Mouse (Mus musculus) lung, postnatal 0 days (tissue): ENCODE data around the gene Draxin. TPM values are rescaled to one million over a fixed set of nuclear protein-coding genes. Genes with fewer than 3 reads are reported as not detected.
"Not testable (repeated sequence)": the region's sequence is repeated elsewhere in the genome, so short reads cannot be mapped to it uniquely, and the experiment has no call there.

ENCODE experiments used
- ATAC-seq: fragments of 200-750 bp; cut with Nextera tagmentation; 2 replicates; pipeline ENCODE4 v1.8.0; 2017; ENCODE audit warnings: moderate library complexity
- DNase-seq: peaks from one replicate; pipeline ENCODE4 v3.0.0-alpha.2; 2016; ENCODE audit warnings: low spot score
- H3K27ac ChIP-seq: fragments of 300-500 bp; sonication (generic); 2 replicates; pipeline ENCODE4 v1.5.1; 2014; ENCODE audit warnings: antibody characterized with exemption, mild to moderate bottlenecking, low read length, mixed read lengths
- H3K27me3 ChIP-seq: fragments of 300-500 bp; sonication (generic); replicated peaks from 2 replicates; pipeline ENCODE4 v1.6.1; 2014; ENCODE audit warnings: low read length, mixed read lengths; ENCODE audit not compliant: insufficient read depth
- H3K36me3 ChIP-seq: fragments of 300-500 bp; sonication (generic); 2 replicates; pipeline ENCODE4 v1.6.1; 2014; ENCODE audit warnings: low read length, mixed read lengths; ENCODE audit not compliant: insufficient read depth
- H3K4me1 ChIP-seq: fragments of 300-500 bp; sonication (generic); 2 replicates; pipeline ENCODE4 v1.6.1; 2014; ENCODE audit warnings: antibody characterized with exemption, low read depth, low read length, mixed read lengths; ENCODE audit not compliant: insufficient read depth
- H3K4me2 ChIP-seq: fragments of 300-500 bp; sonication (generic); replicated peaks from 2 replicates; pipeline ENCODE4 v1.6.1; 2014; ENCODE audit warnings: low read depth, mild to moderate bottlenecking, low read length, moderate library complexity, mixed read lengths
- H3K4me3 ChIP-seq: fragments of 300-500 bp; sonication (generic); 2 replicates; pipeline ENCODE4 v1.5.1; 2014; ENCODE audit warnings: low read depth, low read length
- H3K9ac ChIP-seq: fragments of 300-500 bp; sonication (generic); replicated peaks from 2 replicates; pipeline ENCODE4 v1.6.1; 2014; ENCODE audit warnings: low read depth, mild to moderate bottlenecking
- H3K9me3 ChIP-seq: fragments of 300-500 bp; sonication (generic); 2 replicates; pipeline ENCODE4 v1.6.1; 2016; ENCODE audit warnings: low read length, mixed read lengths
- CTCF ChIP-seq: IDR thresholded peaks from 2 replicates; pipeline ENCODE4 v1.5.1; 2016; ENCODE audit warnings: antibody characterized with exemption, mild to moderate bottlenecking
- EP300 ChIP-seq: IDR thresholded peaks from 2 replicates; pipeline ENCODE4 v1.6.1; 2016; ENCODE audit warnings: antibody characterized with exemption, mild to moderate bottlenecking, control low read depth
- WGBS: fragments of 180-500 bp; shearing (Covaris S2); extraction: QIAGEN DNeasy Blood & Tissue Kit; methylation state at CpG from one replicate; pipeline ENCODE4 v1.1.7; 2014; 5-methylcytosine and 5-hydroxymethylcytosine counted together
- polyA plus RNA-seq: library from polyadenylated mRNA; unstranded; fragments of >200 nt; fragmentation: Nextera tagmentation; extraction: Ambion mirVana; gene quantifications from 2 replicates; pipeline ENCODE4 v1.2.1, GENCODE M21; 2015

Gene Draxin
- polyA plus RNA-seq: 0.06 TPM in 2 replicates

- Histone ChIP-seq H3K27me3 (peaks cover 27% of the 10 kb centered on the region), H3K4me1 (0 out of 2 replicates have a peak, but pooled peaks cover 3% of the 10 kb centered on the region), H3K9me3 (no peaks in the 10 kb centered on the region), H3K4me2 (peak within 1 kb of the TSS; percentile 89), H3K4me3 (peak within 1 kb of the TSS; percentile 44), H3K36me3 (no peaks in the 10 kb centered on the region), H3K27ac (no peak within 1 kb of the TSS), H3K9ac (no peak within 1 kb of the TSS)
- peak; percentile 95 for ATAC-seq
- under 1% methylated on average over 36 of the region's 87 CpGs for WGBS
- DNase-seq: peak; percentile 68
- TF ChIP-seq EP300 (no peak), CTCF (no peak)
Measured at GRCm38 (mm10) chr4:148130561-148131413, at the start of gene Draxin. Gene Draxin (minus strand): TSS chr4:148130698.

GRCm38 (mm10) chr4:148177716-148178115 is 47.2 kb upstream of the Draxin start:
- DNase-seq (no peak), ATAC-seq (no peak)
- Histone ChIP-seq H3K4me2 (no peak overlapping the region), H3K36me3 (no peaks in the 10 kb centered on the region), H3K27me3 (peaks cover 16% of the 10 kb centered on the region), H3K27ac (no peak overlapping the region), H3K4me1 (no peaks in the 10 kb centered on the region), H3K9me3 (no peaks in the 10 kb centered on the region), H3K4me3 (no peak overlapping the region), H3K9ac (no peak overlapping the region)
- TF ChIP-seq CTCF: no peak
- no peak for TF ChIP-seq EP300

- H3K27me3 ChIP-seq: peaks cover 18% of the 10 kb centered on the region
- not testable (repeated sequence) for H3K9ac ChIP-seq, H3K27ac ChIP-seq, H3K36me3 ChIP-seq, ATAC-seq, H3K4me1 ChIP-seq, H3K9me3 ChIP-seq, H3K4me3 ChIP-seq, H3K4me2 ChIP-seq, DNase-seq
- 49% methylated on average over 5 of the region's 6 CpGs for WGBS
Measured at GRCm38 (mm10) chr4:148176603-148177002, 46.1 kb upstream of the Draxin start.

GRCm38 (mm10) chr4:148174495-148174862 is 44.0 kb upstream of the Draxin start:
- WGBS: 14% methylated on average over 12 of the region's 12 CpGs
- H3K4me3 ChIP-seq: no peak overlapping the region
- no peak for DNase-seq
- no peak for ATAC-seq
- no peak overlapping the region for H3K27ac ChIP-seq
- TF ChIP-seq EP300: no peak
- TF ChIP-seq CTCF: no peak
- H3K9me3 ChIP-seq: no peaks in the 10 kb centered on the region
- H3K27me3 ChIP-seq: peaks cover 25% of the 10 kb centered on the region
- H3K9ac ChIP-seq: no peak overlapping the region
- H3K4me2 ChIP-seq: no peak overlapping the region
- H3K4me1 ChIP-seq: no peaks in the 10 kb centered on the region
- H3K36me3 ChIP-seq: no peaks in the 10 kb centered on the region

DNA sequence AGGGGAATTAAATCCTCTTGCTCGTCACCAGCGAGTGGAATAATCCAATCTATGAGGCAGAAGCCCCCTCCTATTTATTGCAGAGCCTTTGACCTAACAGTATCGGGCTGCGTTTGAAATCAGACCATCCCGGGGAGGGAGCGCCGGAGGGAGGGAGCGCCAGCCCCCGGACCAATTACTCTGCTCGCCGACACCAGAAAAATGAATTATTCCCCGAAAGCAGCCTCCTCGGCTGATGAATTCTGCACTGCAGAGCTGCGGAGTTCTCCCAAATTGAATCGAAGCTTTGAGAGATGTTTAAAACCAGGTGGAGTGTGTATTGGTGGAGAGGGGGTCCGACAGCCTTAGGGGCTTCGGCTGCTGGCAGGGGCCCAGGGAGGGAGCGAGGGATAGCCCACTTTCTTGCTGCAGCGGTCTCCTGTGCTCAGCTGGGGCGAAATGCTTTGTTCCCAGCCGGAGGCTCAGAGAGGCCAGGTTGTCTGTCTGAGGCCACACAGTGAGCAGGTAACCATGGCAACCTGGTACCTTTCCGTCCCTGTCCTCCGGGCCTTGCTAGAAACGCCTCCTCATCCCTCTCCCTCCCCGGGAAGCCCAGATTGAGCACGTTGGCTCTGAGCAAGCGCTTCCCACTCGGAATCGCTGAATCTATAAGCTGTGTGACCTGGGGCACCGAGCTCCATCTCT is 43.5 kb upstream of the Draxin start:
- H3K4me2 ChIP-seq: no peak overlapping the region
- no peak for DNase-seq
- ATAC-seq: no peak
- no peaks in the 10 kb centered on the region for H3K9me3 ChIP-seq
- TF ChIP-seq EP300 (no peak), CTCF (no peak)
- H3K4me1 ChIP-seq: no peaks in the 10 kb centered on the region
- H3K27me3 ChIP-seq: peaks cover 25% of the 10 kb centered on the region
- H3K4me3 ChIP-seq: no peak overlapping the region
- no peaks in the 10 kb centered on the region for H3K36me3 ChIP-seq
- WGBS: 4% methylated on average over 30 of the region's 30 CpGs
- H3K9ac ChIP-seq: no peak overlapping the region
- no peak overlapping the region for H3K27ac ChIP-seq

DNA sequence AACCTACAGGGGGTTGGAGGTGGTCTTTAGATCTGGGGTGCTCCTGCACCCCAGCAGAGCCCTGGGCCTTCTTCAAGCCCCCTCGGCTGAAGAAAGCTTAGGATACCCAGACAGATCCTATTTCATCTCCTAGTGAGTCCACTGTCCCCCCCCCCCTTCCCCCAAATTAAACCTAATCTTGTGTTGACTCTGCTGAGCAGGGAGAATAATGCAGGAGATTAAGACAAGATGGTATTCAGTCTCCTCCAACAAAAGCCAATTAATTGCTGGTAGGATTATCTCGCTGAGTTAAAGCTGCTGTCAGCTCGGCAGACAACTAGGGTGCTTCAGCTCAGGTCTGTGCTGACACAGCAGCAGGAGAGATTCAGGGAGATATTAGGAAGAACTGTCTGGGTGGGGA is 40.8 kb upstream of the Draxin start:
- TF ChIP-seq CTCF (no peak), EP300 (no peak)
- H3K27ac ChIP-seq: no peak overlapping the region
- ATAC-seq (no peak), DNase-seq (no peak)
- H3K4me3 ChIP-seq: no peak overlapping the region
- 35% methylated on average over 3 of the region's 3 CpGs for WGBS
- no peak overlapping the region for H3K9ac ChIP-seq
- no peaks in the 10 kb centered on the region for H3K4me1 ChIP-seq
- H3K36me3 ChIP-seq: no peaks in the 10 kb centered on the region
- H3K4me2 ChIP-seq: no peak overlapping the region
- no peaks in the 10 kb centered on the region for H3K9me3 ChIP-seq
- peaks cover 33% of the 10 kb centered on the region for H3K27me3 ChIP-seq
